Mouse (Mus musculus) hindbrain, embryonic 12.5 days (tissue): ENCODE data around the gene Spi1. TPM values are rescaled to one million over a fixed set of nuclear protein-coding genes. Genes with fewer than 3 reads are reported as not detected.

Source experiments
- ATAC-seq: fragments of 200-750 bp; cut with Nextera tagmentation; 2 replicates; pipeline ENCODE4 v1.8.0; 2017; ENCODE audit warnings: moderate TSS enrichment; ENCODE audit not compliant: low FRiP score
- H3K27ac ChIP-seq: fragments of 300-500 bp; sonication (generic); 2 replicates; pipeline ENCODE4 v1.5.1; 2016; ENCODE audit warnings: mild to moderate bottlenecking
- H3K27me3 ChIP-seq: fragments of 300-500 bp; sonication (generic); 2 replicates; pipeline ENCODE4 v1.6.1; 2016; ENCODE audit warnings: mild to moderate bottlenecking
- H3K36me3 ChIP-seq: fragments of 300-500 bp; sonication (generic); 2 replicates; pipeline ENCODE4 v1.6.1; 2016; ENCODE audit warnings: mild to moderate bottlenecking
- H3K4me1 ChIP-seq: fragments of 300-500 bp; sonication (generic); 2 replicates; pipeline ENCODE4 v1.6.1; 2016
- H3K4me2 ChIP-seq: fragments of 300-500 bp; sonication (generic); replicated peaks from 2 replicates; pipeline ENCODE4 v1.6.1; 2016; ENCODE audit warnings: mild to moderate bottlenecking
- H3K4me3 ChIP-seq: fragments of 300-500 bp; sonication (generic); 2 replicates; pipeline ENCODE4 v1.5.1; 2016; ENCODE audit warnings: mild to moderate bottlenecking
- H3K9ac ChIP-seq: fragments of 300-500 bp; sonication (generic); 2 replicates; pipeline ENCODE4 v1.6.1; 2016; ENCODE audit warnings: mild to moderate bottlenecking, moderate library complexity
- H3K9me3 ChIP-seq: fragments of 300-500 bp; sonication (generic); replicated peaks from 2 replicates; pipeline ENCODE4 v1.6.1; 2016; ENCODE audit warnings: mild to moderate bottlenecking
- WGBS: fragments of 180-500 bp; shearing (Covaris S2); methylation state at CpG from one replicate; pipeline ENCODE4 v1.1.7; 2016; 5-methylcytosine and 5-hydroxymethylcytosine counted together
- polyA plus RNA-seq: library from polyadenylated mRNA; unstranded; fragments of >200 nt; fragmentation: Nextera tagmentation; extraction: Ambion mirVana; gene quantifications from 2 replicates; pipeline ENCODE4 v1.2.1, GENCODE M21; 2016

Spi1 gene
- polyA plus RNA-seq, 1 experiment from 2014 or later = 4.6 TPM

GRCm38 (mm10) chr2:91119551-91119950 lies 37.4 kb downstream of the Spi1 start:
- peaks cover 7% of the 10 kb centered on the region for H3K4me1 ChIP-seq
- H3K9me3 ChIP-seq = no peaks in the 10 kb centered on the region
- H3K4me2 ChIP-seq = no peak overlapping the region
- H3K4me3 ChIP-seq = no peak overlapping the region
- no peak for ATAC-seq
- peaks cover 12% of the 10 kb centered on the region for H3K27me3 ChIP-seq
- no peaks in the 10 kb centered on the region for H3K36me3 ChIP-seq
- H3K27ac ChIP-seq = no peak overlapping the region
- no peak overlapping the region for H3K9ac ChIP-seq
- 84% methylated on average over 6 of the region's 6 CpGs for WGBS

GRCm38 (mm10) chr2:91120261-91120671 lies 38.1 kb downstream of the Spi1 start:
- Histone ChIP-seq H3K27ac (no peak overlapping the region), H3K4me2 (no peak overlapping the region), H3K9ac (no peak overlapping the region), H3K9me3 (no peaks in the 10 kb centered on the region), H3K36me3 (no peaks in the 10 kb centered on the region), H3K4me1 (peaks cover 5% of the 10 kb centered on the region), H3K4me3 (no peak overlapping the region), H3K27me3 (peaks cover 12% of the 10 kb centered on the region)
- 64% methylated on average over 6 of the region's 6 CpGs for WGBS
- no peak for ATAC-seq

- no peak for ATAC-seq
These were observed 38.8 kb downstream of the Spi1 start for GRCm38 (mm10) chr2:91121011-91121410.

GRCm38 (mm10) chr2:91121497-91121896 lies 39.3 kb downstream of the Spi1 start:
- WGBS = 65% methylated on average over 8 of the region's 8 CpGs
- Histone ChIP-seq H3K27ac (no peak overlapping the region), H3K4me1 (no peaks in the 10 kb centered on the region), H3K4me3 (no peak overlapping the region), H3K27me3 (peaks cover 4% of the 10 kb centered on the region; the same call in 1 of the 2 replicates), H3K36me3 (no peaks in the 10 kb centered on the region), H3K9ac (no peak overlapping the region), H3K4me2 (no peak overlapping the region), H3K9me3 (no peaks in the 10 kb centered on the region)
- no peak for ATAC-seq

More at GRCm38 (mm10) chr2:91121011-91121410, 38.8 kb downstream of the Spi1 start:
- WGBS = 87% methylated on average over 6 of the region's 6 CpGs
- no peak overlapping the region for H3K27ac ChIP-seq
- H3K4me3 ChIP-seq = no peak overlapping the region
- H3K9ac ChIP-seq = no peak overlapping the region
- H3K4me1 ChIP-seq = no peaks in the 10 kb centered on the region
- no peaks in the 10 kb centered on the region for H3K9me3 ChIP-seq
- H3K4me2 ChIP-seq = no peak overlapping the region
- no peaks in the 10 kb centered on the region for H3K36me3 ChIP-seq
- H3K27me3 ChIP-seq = peaks cover 7% of the 10 kb centered on the region

GRCm38 (mm10) chr2:91123521-91123920 lies 41.3 kb downstream of the Spi1 start:
- Histone ChIP-seq H3K27ac (no peak overlapping the region), H3K9ac (no peak overlapping the region), H3K4me2 (no peak overlapping the region), H3K4me3 (no peak overlapping the region), H3K9me3 (no peaks in the 10 kb centered on the region), H3K4me1 (no peaks in the 10 kb centered on the region), H3K36me3 (no peaks in the 10 kb centered on the region), H3K27me3 (peaks cover 4% of the 10 kb centered on the region; the same call in 1 of the 2 replicates)
- ATAC-seq = no peak
- 74% methylated on average over 6 of the region's 6 CpGs for WGBS

GRCm38 (mm10) chr2:91125101-91125500 lies 42.9 kb downstream of the Spi1 start:
- no peak overlapping the region for H3K9ac ChIP-seq
- no peak overlapping the region for H3K4me3 ChIP-seq
- H3K4me2 ChIP-seq = no peak overlapping the region
- no peaks in the 10 kb centered on the region for H3K36me3 ChIP-seq
- no peak overlapping the region for H3K27ac ChIP-seq
- no peak for ATAC-seq
- WGBS = 85% methylated on average over 10 of the region's 10 CpGs
- H3K27me3 ChIP-seq = peaks cover 4% of the 10 kb centered on the region; the same call in 1 of the 2 replicates
- H3K4me1 ChIP-seq = no peaks in the 10 kb centered on the region
- no peaks in the 10 kb centered on the region for H3K9me3 ChIP-seq

- H3K27ac ChIP-seq = no peak overlapping the region
- no peak overlapping the region for H3K4me2 ChIP-seq
- H3K4me1 ChIP-seq = no peaks in the 10 kb centered on the region
- H3K9ac ChIP-seq = no peak overlapping the region
- no peaks in the 10 kb centered on the region for H3K27me3 ChIP-seq
- no peaks in the 10 kb centered on the region for H3K9me3 ChIP-seq
- 86% methylated on average over 5 of the region's 5 CpGs for WGBS
- H3K4me3 ChIP-seq = no peak overlapping the region
- H3K36me3 ChIP-seq = no peaks in the 10 kb centered on the region
- no peak for ATAC-seq
These were observed 46.6 kb downstream of the Spi1 start for GRCm38 (mm10) chr2:91128761-91129160.

- H3K9me3 ChIP-seq = no peaks in the 10 kb centered on the region
- ATAC-seq = no peak
These were observed 47.9 kb downstream of the Spi1 start for GRCm38 (mm10) chr2:91130126-91130525.

GRCm38 (mm10) chr2:91131251-91131650 lies 49.1 kb downstream of the Spi1 start:
- 93% methylated on average over 15 of the region's 15 CpGs for WGBS
- Histone ChIP-seq H3K9me3 (no peaks in the 10 kb centered on the region), H3K4me3 (no peak overlapping the region), H3K4me1 (no peaks in the 10 kb centered on the region), H3K9ac (no peak overlapping the region), H3K36me3 (0 out of 2 replicates have a peak, but pooled peaks cover 2% of the 10 kb centered on the region), H3K4me2 (no peak overlapping the region), H3K27ac (no peak overlapping the region), H3K27me3 (no peaks in the 10 kb centered on the region)
- no peak for ATAC-seq

More at GRCm38 (mm10) chr2:91130126-91130525, 47.9 kb downstream of the Spi1 start:
- Histone ChIP-seq H3K27me3 (no peaks in the 10 kb centered on the region), H3K4me1 (no peaks in the 10 kb centered on the region), H3K4me2 (no peak overlapping the region), H3K9ac (no peak overlapping the region), H3K4me3 (no peak overlapping the region), H3K27ac (no peak overlapping the region), H3K36me3 (no peaks in the 10 kb centered on the region)
- WGBS = 91% methylated on average over 6 of the region's 6 CpGs

- no peak overlapping the region for H3K9ac ChIP-seq
- ATAC-seq = no peak
- no peak overlapping the region for H3K4me2 ChIP-seq
- no peaks in the 10 kb centered on the region for H3K4me1 ChIP-seq
- H3K27me3 ChIP-seq = no peaks in the 10 kb centered on the region
- H3K27ac ChIP-seq = no peak overlapping the region
- H3K4me3 ChIP-seq = no peak overlapping the region
- peaks cover 10% of the 10 kb centered on the region for H3K36me3 ChIP-seq
- WGBS = 90% methylated on average over 3 of the region's 3 CpGs
- H3K9me3 ChIP-seq = no peaks in the 10 kb centered on the region
These were observed 49.8 kb downstream of the Spi1 start for GRCm38 (mm10) chr2:91132035-91132434.

GRCm38 (mm10) chr2:91136513-91137412 lies 54.6 kb downstream of the Spi1 start:
- no peak for ATAC-seq
- H3K4me3 ChIP-seq = no peak overlapping the region
- no peaks in the 10 kb centered on the region for H3K27me3 ChIP-seq
- no peak overlapping the region for H3K9ac ChIP-seq
- WGBS = 84% methylated on average over 11 of the region's 11 CpGs
- no peak overlapping the region for H3K4me2 ChIP-seq
- H3K36me3 ChIP-seq = peaks cover 53% of the 10 kb centered on the region
- no peak overlapping the region for H3K27ac ChIP-seq
- H3K4me1 ChIP-seq = no peaks in the 10 kb centered on the region
- H3K9me3 ChIP-seq = no peaks in the 10 kb centered on the region

GRCm38 (mm10) chr2:91137481-91137880 lies 55.3 kb downstream of the Spi1 start:
- H3K27me3 ChIP-seq = no peaks in the 10 kb centered on the region
- 87% methylated on average over 6 of the region's 6 CpGs for WGBS
- no peak overlapping the region for H3K9ac ChIP-seq
- ATAC-seq = no peak
- H3K4me1 ChIP-seq = no peaks in the 10 kb centered on the region
- no peak overlapping the region for H3K4me3 ChIP-seq
- no peak overlapping the region for H3K27ac ChIP-seq
- no peak overlapping the region for H3K4me2 ChIP-seq
- no peaks in the 10 kb centered on the region for H3K9me3 ChIP-seq
- peaks cover 59% of the 10 kb centered on the region for H3K36me3 ChIP-seq

- Histone ChIP-seq H3K9ac (no peak overlapping the region), H3K27ac (no peak overlapping the region), H3K4me1 (no peaks in the 10 kb centered on the region), H3K4me3 (no peak overlapping the region), H3K36me3 (peaks cover 74% of the 10 kb centered on the region), H3K9me3 (no peaks in the 10 kb centered on the region), H3K4me2 (no peak overlapping the region), H3K27me3 (no peaks in the 10 kb centered on the region)
- ATAC-seq = no peak
- WGBS = 74% methylated on average over 5 of the region's 5 CpGs
These were observed 57.1 kb downstream of the Spi1 start for GRCm38 (mm10) chr2:91139311-91139710.
